Mouse (Mus musculus) lung, embryonic 16.5 days (tissue): ENCODE results near the gene Slc2a3. TPM values are rescaled to one million over a fixed set of nuclear protein-coding genes. Genes with fewer than 3 reads are reported as not detected.

Source experiments
- ATAC-seq: fragments of 200-750 bp; cut with Nextera tagmentation; 2 replicates; pipeline ENCODE4 v1.8.0; 2017; ENCODE audit warnings: low read depth, mild to moderate bottlenecking, moderate library complexity
- H3K27ac ChIP-seq: fragments of 300-500 bp; sonication (generic); 2 replicates; pipeline ENCODE4 v1.5.1; 2014; ENCODE audit warnings: mild to moderate bottlenecking, control low read depth, low read length
- H3K27me3 ChIP-seq: fragments of 300-500 bp; sonication (generic); 2 replicates; pipeline ENCODE4 v1.6.1; 2014; ENCODE audit warnings: low read depth, low read length, mixed read lengths; ENCODE audit not compliant: control insufficient read depth, insufficient read depth
- H3K36me3 ChIP-seq: fragments of 300-500 bp; sonication (generic); 2 replicates; pipeline ENCODE4 v1.6.1; 2014; ENCODE audit warnings: low read length; ENCODE audit not compliant: control insufficient read depth, insufficient read depth
- H3K4me1 ChIP-seq: fragments of 300-500 bp; sonication (generic); replicated peaks from 2 replicates; pipeline ENCODE4 v1.6.1; 2014; ENCODE audit warnings: low read length, mixed read lengths; ENCODE audit not compliant: control insufficient read depth, insufficient read depth
- H3K4me2 ChIP-seq: fragments of 300-500 bp; sonication (generic); 2 replicates; pipeline ENCODE4 v1.6.1; 2014; ENCODE audit warnings: low read depth, low read length, control low read depth
- H3K4me3 ChIP-seq: fragments of 300-500 bp; sonication (generic); 2 replicates; pipeline ENCODE4 v1.5.1; 2014; ENCODE audit warnings: mild to moderate bottlenecking, low read length, control low read depth
- H3K9ac ChIP-seq: fragments of 300-500 bp; sonication (generic); 2 replicates; pipeline ENCODE4 v1.6.1; 2014; ENCODE audit warnings: low read length, control low read depth
- H3K9me3 ChIP-seq: fragments of 300-500 bp; sonication (generic); 2 replicates; pipeline ENCODE4 v1.6.1; 2016; ENCODE audit warnings: low read length; ENCODE audit not compliant: control insufficient read depth
- whole genome bisulfite sequencing: fragments of 180-500 bp; shearing (Covaris S2); extraction: QIAGEN DNeasy Blood & Tissue Kit; methylation state at CpG from one replicate; pipeline ENCODE4 v1.1.7; 2014; 5-methylcytosine and 5-hydroxymethylcytosine counted together
- polyA plus RNA-seq: library from polyadenylated mRNA; unstranded; fragments of >200 nt; fragmentation: Nextera tagmentation; extraction: Ambion mirVana; gene quantifications from 2 replicates; pipeline ENCODE4 v1.2.1, GENCODE M21; 2015

Gene Slc2a3
- polyA plus RNA-seq, 1 experiment from 2014 or later, result 7.5 TPM

GRCm38 (mm10) chr6:122784866-122785265 is 16.6 kb downstream of the Slc2a3 start:
- WGBS, result 94% methylated on average over 3 of the region's 3 CpGs
- no peak overlapping the region for H3K4me3 ChIP-seq
- no peaks in the 10 kb centered on the region for H3K36me3 ChIP-seq
- peaks cover 4% of the 10 kb centered on the region for H3K4me1 ChIP-seq
- no peaks in the 10 kb centered on the region for H3K9me3 ChIP-seq
- no peak for ATAC-seq
- H3K27ac ChIP-seq, result no peak overlapping the region
- no peak overlapping the region for H3K4me2 ChIP-seq
- no peaks in the 10 kb centered on the region for H3K27me3 ChIP-seq
- H3K9ac ChIP-seq, result no peak overlapping the region

- peak; percentile 72 for ATAC-seq
- Histone ChIP-seq H3K9ac (no peak overlapping the region), H3K4me2 (no peak overlapping the region), H3K27ac (no peak overlapping the region), H3K36me3 (no peaks in the 10 kb centered on the region), H3K27me3 (no peaks in the 10 kb centered on the region), H3K9me3 (no peaks in the 10 kb centered on the region), H3K4me1 (peaks cover 4% of the 10 kb centered on the region), H3K4me3 (no peak overlapping the region)
- 14% methylated on average over 3 of the region's 3 CpGs for whole genome bisulfite sequencing
Measured at GRCm38 (mm10) chr6:122782164-122782563, 19.3 kb downstream of the Slc2a3 start.

GRCm38 (mm10) chr6:122781167-122781566 is 20.3 kb downstream of the Slc2a3 start:
- Histone ChIP-seq H3K4me2 (no peak overlapping the region), H3K4me1 (peaks cover 4% of the 10 kb centered on the region), H3K27ac (no peak overlapping the region), H3K4me3 (no peak overlapping the region), H3K9ac (no peak overlapping the region), H3K27me3 (no peaks in the 10 kb centered on the region), H3K9me3 (no peaks in the 10 kb centered on the region), H3K36me3 (no peaks in the 10 kb centered on the region)
- 34% methylated on average over 4 of the region's 4 CpGs for WGBS
- ATAC-seq, result no peak

- H3K9me3 ChIP-seq, result no peaks in the 10 kb centered on the region
- H3K27ac ChIP-seq, result no peak overlapping the region
- H3K36me3 ChIP-seq, result no peaks in the 10 kb centered on the region
- no peak for ATAC-seq
- H3K4me1 ChIP-seq, result peaks cover 4% of the 10 kb centered on the region
- no peaks in the 10 kb centered on the region for H3K27me3 ChIP-seq
- H3K4me2 ChIP-seq, result no peak overlapping the region
- H3K4me3 ChIP-seq, result no peak overlapping the region
- H3K9ac ChIP-seq, result no peak overlapping the region
- 27% methylated on average over 1 of the region's 1 CpGs for WGBS
Measured at GRCm38 (mm10) chr6:122779916-122780315, 21.5 kb downstream of the Slc2a3 start.

- H3K9me3 ChIP-seq, result no peaks in the 10 kb centered on the region
- no peaks in the 10 kb centered on the region for H3K27me3 ChIP-seq
- H3K36me3 ChIP-seq, result no peaks in the 10 kb centered on the region
- no peak for ATAC-seq
- no peak overlapping the region for H3K4me3 ChIP-seq
- no peak overlapping the region for H3K27ac ChIP-seq
- no peak overlapping the region for H3K4me2 ChIP-seq
- no peak overlapping the region for H3K9ac ChIP-seq
- H3K4me1 ChIP-seq, result peaks cover 5% of the 10 kb centered on the region; the same call in 1 of the 2 replicates
- 83% methylated on average over 7 of the region's 7 CpGs for WGBS
Measured at GRCm38 (mm10) chr6:122776040-122776439, 25.4 kb downstream of the Slc2a3 start.

- WGBS, result 100% methylated on average over 1 of the region's 1 CpGs
- Histone ChIP-seq H3K4me3 (no peak overlapping the region), H3K36me3 (no peaks in the 10 kb centered on the region), H3K4me2 (no peak overlapping the region), H3K9me3 (no peaks in the 10 kb centered on the region), H3K27me3 (no peaks in the 10 kb centered on the region), H3K4me1 (peaks cover 5% of the 10 kb centered on the region; the same call in 1 of the 2 replicates), H3K27ac (no peak overlapping the region), H3K9ac (no peak overlapping the region)
- ATAC-seq, result no peak
Measured at GRCm38 (mm10) chr6:122774345-122774744, 27.1 kb downstream of the Slc2a3 start.

- H3K4me2 ChIP-seq, result no peak overlapping the region
- no peaks in the 10 kb centered on the region for H3K36me3 ChIP-seq
- H3K4me3 ChIP-seq, result no peak overlapping the region
- H3K4me1 ChIP-seq, result peaks cover 5% of the 10 kb centered on the region; the same call in 1 of the 2 replicates
- no peaks in the 10 kb centered on the region for H3K27me3 ChIP-seq
- H3K9me3 ChIP-seq, result no peaks in the 10 kb centered on the region
- 42% methylated on average over 6 of the region's 6 CpGs for WGBS
- peak; percentile 56; the same call in 1 of the 2 replicates for ATAC-seq
- H3K27ac ChIP-seq, result no peak overlapping the region
- no peak overlapping the region for H3K9ac ChIP-seq
Measured at GRCm38 (mm10) chr6:122772701-122773100, 28.7 kb downstream of the Slc2a3 start.

- Histone ChIP-seq H3K27ac (no peak overlapping the region), H3K9me3 (no peaks in the 10 kb centered on the region), H3K27me3 (no peaks in the 10 kb centered on the region), H3K4me1 (peaks cover 7% of the 10 kb centered on the region; the same call in 1 of the 2 replicates), H3K4me2 (no peak overlapping the region), H3K36me3 (no peaks in the 10 kb centered on the region), H3K9ac (no peak overlapping the region), H3K4me3 (no peak overlapping the region)
- 79% methylated on average over 11 of the region's 11 CpGs for WGBS
- no peak for ATAC-seq
Measured at GRCm38 (mm10) chr6:122770760-122771315, 30.6 kb downstream of the Slc2a3 start.

- H3K36me3 ChIP-seq, result no peaks in the 10 kb centered on the region
- no peaks in the 10 kb centered on the region for H3K27me3 ChIP-seq
- H3K9ac ChIP-seq, result no peak overlapping the region
- no peak overlapping the region for H3K27ac ChIP-seq
- H3K4me3 ChIP-seq, result no peak overlapping the region
- H3K4me1 ChIP-seq, result peaks cover 9% of the 10 kb centered on the region; the same call in 1 of the 2 replicates
- no peak for ATAC-seq
- no peak overlapping the region for H3K4me2 ChIP-seq
- 63% methylated on average over 10 of the region's 10 CpGs for WGBS
- H3K9me3 ChIP-seq, result no peaks in the 10 kb centered on the region
Measured at GRCm38 (mm10) chr6:122769771-122770759, 31.4 kb downstream of the Slc2a3 start.
